Mouse (Mus musculus): ENCODE measurements around the gene Znhit2.

Znhit2 gene

GRCm38 (mm10) chr19:6068951-6069350 is 8.0 kb downstream of the Znhit2 start:
- ATAC-seq (ENCODE audit: insufficient number of reproducible peaks, low FRiP score, low TSS enrichment): no peak

DNA sequence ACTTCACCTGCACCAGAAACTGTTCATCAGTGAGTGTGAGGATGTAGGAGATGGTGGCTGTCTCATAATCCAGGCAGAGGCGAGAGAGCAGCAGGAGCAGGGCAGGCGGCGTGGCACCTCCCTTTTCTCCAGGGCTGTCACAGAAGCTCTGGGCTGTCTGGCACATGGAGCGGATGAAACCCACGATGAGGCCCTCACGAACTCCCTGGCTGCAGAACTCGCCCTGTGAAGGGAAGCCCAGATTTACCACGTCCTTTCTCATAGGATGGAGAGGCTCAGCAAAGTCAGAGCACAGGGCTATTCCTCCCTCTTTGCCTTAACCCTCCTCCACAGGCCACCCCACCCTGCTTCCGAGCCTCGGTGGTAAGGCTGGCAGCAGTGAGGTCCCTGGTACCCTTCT is 8.9 kb downstream of the Znhit2 start:
- no peak for ATAC-seq (ENCODE audit: insufficient number of reproducible peaks, low FRiP score, low TSS enrichment)

DNA sequence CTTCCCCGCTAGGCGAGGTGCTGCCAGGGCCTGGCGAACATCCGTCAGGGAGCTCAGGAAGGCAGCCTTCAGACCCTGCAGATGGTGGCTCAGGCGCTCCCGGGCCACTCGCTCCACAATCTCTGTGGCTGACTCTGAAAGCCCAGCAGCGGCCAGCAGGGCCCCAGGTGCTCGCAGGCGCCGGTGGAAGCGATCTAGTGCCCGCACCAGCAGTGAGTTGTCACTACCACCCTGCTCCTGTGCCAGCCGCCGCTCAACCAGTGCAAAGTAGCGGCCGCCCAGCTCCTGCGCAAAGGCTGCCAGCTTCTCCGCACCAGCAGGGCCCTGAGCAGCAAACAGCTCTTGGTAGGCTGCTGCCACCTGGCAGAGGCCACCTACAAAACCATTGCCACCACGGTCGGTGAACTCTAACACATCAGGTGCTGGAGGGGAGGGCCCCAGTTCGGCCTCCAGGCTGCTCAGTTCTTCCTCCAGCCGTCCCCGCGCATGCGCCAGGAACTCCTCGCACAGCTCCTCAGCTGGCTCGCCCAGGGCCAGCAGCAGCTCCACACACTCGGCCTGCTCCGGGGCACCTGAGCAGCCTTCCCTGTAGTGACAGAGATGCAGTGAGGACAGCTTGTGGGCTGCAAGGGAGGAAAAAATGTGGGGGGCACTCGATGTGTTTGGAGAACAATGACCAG is 9.7 kb downstream of the Znhit2 start:
- no peak for ATAC-seq (ENCODE audit: insufficient number of reproducible peaks, low FRiP score, low TSS enrichment)

- no peak for ATAC-seq (ENCODE audit: insufficient number of reproducible peaks, low FRiP score, low TSS enrichment)
Measured at GRCm38 (mm10) chr19:6071261-6071660, 10.3 kb downstream of the Znhit2 start.

DNA sequence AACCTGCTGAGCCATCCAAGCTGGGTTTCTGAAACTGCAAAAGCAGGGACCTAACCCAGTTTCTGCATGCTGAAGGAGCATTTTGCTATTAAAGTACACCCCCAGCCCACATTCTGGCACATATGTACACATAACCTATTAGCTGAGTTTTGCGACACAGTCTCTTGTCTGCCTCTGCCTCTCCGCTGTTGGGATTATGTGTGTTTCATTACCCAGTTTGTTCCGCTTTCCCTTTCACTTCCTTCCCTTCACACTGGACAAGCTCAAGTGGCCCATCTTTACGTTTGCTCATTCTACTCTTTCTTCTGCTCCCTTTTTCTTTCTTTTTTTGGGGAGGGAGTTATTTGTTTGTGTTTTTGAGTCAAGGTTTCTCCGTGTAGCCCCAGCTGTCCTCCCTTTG is 12.9 kb downstream of the Znhit2 start:
- no peak for ATAC-seq (ENCODE audit: insufficient number of reproducible peaks, low FRiP score, low TSS enrichment)

DNA sequence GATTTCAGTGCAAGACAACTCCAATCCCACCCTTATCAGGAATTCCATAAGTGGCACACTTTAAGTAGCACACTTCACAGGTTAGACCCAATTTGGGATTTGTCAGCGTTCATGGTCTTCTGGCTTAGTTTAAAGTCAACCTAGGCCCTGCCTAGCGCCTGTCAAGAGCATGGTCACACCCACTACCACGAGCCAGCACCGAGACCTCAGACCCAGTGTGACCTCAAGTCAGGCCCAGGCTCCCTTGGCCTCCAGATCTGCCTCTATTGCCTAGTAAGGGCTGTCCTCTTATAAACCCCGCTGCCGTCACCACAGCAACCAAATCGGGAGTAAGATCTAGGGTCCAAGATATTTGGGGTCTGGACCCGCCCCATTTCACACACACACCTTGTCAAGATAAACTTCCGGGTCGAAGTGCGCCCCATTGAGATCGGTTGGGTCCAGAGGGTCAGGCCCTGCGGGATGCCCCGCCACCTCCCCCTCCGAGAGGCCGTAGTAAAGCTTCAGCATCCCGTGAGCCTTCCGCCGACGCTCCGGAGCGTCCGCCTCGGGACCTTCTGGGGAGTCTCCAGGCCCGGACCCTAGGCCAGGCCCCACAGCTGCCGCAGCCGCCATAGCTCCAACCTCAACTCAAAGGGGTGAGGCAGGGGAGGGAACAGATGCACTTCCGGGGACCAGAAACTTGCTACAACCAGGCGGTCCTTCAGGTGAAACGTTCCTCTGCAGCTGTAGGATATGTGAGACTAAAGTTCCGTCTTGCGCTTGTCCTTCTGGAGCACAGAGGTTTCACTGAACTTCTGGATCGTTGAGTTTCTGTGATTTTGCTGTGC is 15.8 kb downstream of the Znhit2 start, which contains the start of gene Vps51:
TSS of gene Vps51 (minus strand) at position 668 of the 830 bp plus-strand sequence.
- ATAC-seq (ENCODE audit: insufficient number of reproducible peaks, low FRiP score, low TSS enrichment): peak; percentile 79; the same call in 1 of the 2 replicates

DNA sequence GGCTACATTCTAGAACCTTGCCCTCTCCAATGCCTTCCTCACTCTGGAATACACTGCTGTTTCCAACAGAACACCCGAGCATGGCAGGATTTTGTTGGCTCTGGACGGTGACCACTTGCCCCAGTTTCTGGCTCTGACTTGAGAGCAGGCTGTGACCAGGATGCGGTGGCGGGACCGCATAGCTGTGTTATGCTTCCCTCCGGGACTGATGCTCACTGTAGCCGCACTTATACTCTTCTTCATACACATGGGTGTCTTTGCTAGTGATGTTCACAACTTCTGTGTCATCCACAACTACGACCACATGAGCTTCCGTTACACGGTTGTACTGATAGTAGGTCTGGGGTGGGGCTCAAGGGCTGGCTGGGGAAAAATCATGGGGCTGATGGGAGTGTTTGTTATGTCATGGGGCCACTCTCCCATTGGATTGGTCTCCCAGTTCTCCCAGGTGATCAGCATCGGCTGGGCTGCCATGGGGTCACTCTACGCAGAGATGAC is 19.0 kb downstream of the Znhit2 start, which contains the start of gene Tmem262:
TSS of gene Tmem262 (plus strand) at position 51 of the 498 bp plus-strand sequence.
- no peak for ATAC-seq (ENCODE audit: insufficient number of reproducible peaks, low FRiP score, low TSS enrichment)

DNA sequence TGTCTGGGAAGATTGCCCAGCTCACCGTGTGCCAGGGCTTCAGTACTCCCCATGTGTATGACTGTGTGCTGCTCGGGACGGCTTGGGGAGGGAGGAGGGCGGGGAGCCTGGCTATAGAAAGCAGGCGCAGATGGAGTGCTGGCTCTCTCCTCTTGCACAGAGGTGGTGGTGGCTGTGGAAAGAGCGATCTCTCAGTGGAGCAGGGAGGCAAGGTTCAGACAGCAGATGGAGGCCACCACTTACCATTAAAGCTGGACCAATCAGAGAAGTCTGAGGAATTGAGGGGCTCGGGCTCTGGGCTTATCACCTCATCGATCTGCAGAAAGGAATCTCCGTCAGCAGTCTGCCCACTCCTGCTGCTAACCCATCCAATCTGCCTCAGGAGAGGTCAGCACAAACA is 21.2 kb downstream of the Znhit2 start, which contains the start of gene Gm28374:
TSS of gene Gm28374 (minus strand) at position 101 of the 400 bp plus-strand sequence.
- ATAC-seq (ENCODE audit: insufficient number of reproducible peaks, low FRiP score, low TSS enrichment): no peak

DNA sequence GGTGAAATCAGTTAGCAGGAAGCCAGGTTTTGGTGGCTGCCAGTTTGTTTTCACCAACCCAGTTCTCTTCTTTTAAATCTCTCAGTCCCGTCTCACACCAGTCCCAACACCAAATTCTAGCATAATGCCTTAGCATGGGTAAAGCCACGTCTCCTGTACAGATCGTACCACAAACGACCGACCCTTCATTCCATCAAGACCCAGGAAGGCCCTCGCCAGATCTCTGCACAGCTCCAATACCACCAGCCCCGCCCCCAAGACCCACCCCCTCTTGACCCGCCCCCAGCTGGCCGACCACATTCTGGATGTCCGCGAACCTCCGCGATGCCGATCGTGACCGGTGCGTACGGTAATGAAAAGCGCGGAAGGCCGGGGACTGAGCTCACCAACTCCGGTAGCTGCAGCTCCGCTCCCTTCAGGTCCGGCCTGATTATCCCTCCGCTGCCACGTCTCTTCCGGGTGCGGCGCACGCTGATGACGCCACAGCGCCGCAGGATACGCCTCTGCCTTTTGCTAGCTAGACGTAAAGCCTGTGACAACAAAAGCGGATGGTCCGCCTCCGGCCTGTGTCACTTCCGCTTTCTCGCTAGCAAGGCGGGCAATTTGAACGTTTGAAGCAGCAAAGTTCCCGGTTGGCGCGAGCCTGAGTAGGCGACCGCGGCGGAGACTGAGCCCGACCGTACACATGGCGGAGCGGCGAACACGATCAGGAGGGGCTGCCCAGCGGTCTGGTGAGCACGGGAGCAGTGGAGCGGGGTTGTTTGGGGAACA is 23.7 kb downstream of the Znhit2 start, which contains the start of the genes Zfpl1 and Cdca5:
TSS of gene Zfpl1 (minus strand) at position 479 of the 771 bp plus-strand sequence.
TSS of gene Cdca5 (plus strand) at position 506 of the 771 bp plus-strand sequence.
- ATAC-seq (ENCODE audit: insufficient number of reproducible peaks, low FRiP score, low TSS enrichment): peak; percentile 76; the same call in 1 of the 2 replicates

DNA sequence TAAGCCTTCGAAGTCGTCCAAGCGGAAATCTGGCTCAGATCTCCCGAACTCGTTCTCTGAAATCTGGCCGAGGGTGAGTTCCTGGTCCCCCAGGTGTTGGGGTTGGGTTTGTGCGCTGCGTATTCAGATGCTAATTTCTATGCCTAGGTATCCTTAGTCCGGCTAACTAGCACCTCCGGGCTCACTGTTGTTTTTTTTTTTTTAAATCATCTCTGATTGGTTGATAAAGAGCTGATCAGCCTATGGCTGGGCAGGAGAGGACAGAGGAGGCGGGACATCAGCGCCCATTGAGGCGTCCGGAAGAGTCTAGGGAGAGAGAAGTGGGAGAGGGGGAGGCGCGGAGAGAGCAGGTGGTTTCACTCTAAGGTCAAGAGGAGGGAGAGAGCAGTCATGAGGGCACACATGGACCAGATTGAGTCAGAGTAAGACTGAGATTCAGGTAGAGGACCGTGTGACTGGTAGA is 24.5 kb downstream of the Znhit2 start:
- ATAC-seq (ENCODE audit: insufficient number of reproducible peaks, low FRiP score, low TSS enrichment): no peak

- ATAC-seq (ENCODE audit: insufficient number of reproducible peaks, low FRiP score, low TSS enrichment): no peak
Measured at GRCm38 (mm10) chr19:6088841-6089240, 27.8 kb downstream of the Znhit2 start.

DNA sequence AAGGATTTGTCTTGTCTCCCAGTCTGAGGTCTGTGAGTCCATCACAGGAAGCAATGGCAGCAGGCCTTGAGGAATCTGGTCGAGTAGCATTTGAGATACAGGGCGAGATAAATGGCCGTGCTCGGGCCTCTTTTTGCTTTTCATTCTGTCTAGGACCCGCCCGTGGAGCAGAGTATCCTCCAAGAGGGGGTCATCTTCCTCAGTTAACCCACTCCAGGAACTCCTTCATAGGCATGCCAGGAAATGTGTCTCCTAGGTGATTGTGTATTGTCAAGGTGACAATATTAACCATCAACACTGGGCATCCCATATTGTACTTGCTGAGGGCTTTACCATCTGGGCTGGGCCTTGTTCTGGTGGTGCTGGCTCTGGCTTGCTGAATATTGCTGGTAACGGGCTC is 33.1 kb downstream of the Znhit2 start, which contains the start of gene AC131692.1:
TSS of gene AC131692.1 (plus strand) at position 301 of the 400 bp plus-strand sequence.
- no peak for ATAC-seq (ENCODE audit: insufficient number of reproducible peaks, low FRiP score, low TSS enrichment)

DNA sequence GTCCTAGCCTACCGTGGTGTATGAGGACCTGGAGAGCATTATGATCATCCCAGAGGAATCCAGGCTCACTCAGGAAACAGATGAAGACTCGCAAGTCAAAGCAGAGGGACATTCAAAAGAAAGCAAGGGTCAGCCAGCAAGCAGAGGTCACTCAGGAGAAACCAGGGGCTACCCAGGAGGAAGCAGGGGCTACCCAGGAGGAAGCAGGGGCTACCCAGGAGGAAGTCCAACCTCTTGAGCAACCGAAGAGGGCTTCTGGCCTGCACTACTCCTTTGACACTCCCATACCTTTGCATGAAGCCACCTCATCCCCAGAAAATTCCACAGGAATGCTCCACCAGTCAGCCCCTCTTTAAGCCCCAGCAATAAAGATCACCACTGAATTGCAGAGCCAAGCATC is 36.9 kb downstream of the Znhit2 start:
- ATAC-seq (ENCODE audit: insufficient number of reproducible peaks, low FRiP score, low TSS enrichment): no peak

DNA sequence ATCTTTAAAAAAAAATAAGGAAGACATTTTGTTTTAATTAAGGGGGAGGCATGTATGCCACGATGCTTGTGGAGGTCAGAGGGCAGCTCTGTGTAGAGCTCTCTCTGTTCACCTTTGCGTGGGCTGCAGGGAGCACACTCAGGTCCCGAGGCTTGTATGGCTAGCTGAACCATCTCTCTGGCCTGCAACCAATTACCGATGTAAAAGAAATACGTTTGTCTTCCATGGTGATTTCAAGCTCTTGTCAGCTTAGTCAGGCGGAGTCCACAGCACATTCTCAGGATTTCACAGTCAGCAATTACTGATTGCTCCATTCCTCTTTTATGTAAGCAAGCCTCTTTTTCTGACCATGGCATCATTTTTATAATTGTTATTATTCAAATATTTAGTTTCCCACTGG is 40.2 kb downstream of the Znhit2 start:
- no peak for ATAC-seq (ENCODE audit: insufficient number of reproducible peaks, low FRiP score, low TSS enrichment)

DNA sequence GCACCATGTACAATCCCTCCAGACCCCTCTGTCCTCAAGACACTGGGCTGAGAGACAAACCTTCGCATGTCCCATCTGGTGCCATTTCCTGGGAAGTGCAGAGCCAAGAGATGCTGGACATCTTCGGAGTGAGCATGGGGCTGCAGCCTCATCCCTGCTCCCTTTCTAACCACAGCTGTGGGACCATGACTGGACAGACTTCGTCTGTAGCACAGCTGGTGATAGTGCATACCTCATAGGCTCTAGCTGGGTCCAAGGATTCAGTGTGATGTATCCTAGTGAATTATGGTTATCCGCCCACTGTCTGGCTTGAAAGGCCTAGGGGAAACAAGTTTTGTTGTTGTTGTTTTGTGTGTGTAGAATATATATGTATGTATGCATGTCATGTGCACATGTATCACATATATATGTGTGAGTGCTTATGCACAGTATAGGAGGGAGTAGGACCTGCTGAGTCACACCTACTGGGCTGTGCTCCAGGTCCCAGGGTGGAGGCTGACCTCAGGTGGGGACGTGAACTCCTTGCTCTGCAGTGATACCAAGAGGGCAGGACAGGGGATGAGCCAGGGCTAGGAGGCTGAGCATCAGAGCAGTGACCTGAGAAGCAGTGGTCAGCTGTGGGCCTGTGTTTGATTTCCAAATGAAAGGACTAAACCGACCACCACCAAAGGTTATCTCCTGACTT is 41.3 kb downstream of the Znhit2 start:
- ATAC-seq (ENCODE audit: insufficient number of reproducible peaks, low FRiP score, low TSS enrichment): no peak

DNA sequence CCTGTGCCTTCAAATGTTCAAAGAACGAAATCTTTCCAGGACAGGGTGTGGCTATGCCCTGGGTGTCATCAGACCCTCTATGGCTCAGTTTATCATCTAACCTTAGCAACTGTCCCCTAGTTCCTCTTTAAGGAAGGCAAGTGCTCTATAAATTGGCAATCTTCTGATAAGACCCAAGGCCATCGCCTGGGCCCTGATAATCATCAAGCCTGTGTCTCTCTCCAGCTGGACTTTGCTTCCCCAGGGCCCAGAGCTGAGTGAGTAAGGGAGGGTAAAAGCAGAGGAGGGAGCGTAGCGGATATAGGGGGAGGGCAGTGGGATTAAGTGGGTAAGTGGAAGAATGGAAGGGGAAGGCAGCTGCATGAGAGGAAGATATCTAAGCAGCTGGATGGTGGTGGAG is 43.5 kb downstream of the Znhit2 start:
- ATAC-seq (ENCODE audit: insufficient number of reproducible peaks, low FRiP score, low TSS enrichment): no peak

GRCm38 (mm10) chr19:6105586-6105985 is 44.6 kb downstream of the Znhit2 start, which contains the start of gene Naaladl1:
Gene Naaladl1 (plus strand): TSS chr19:6105782.
- no peak for ATAC-seq (ENCODE audit: insufficient number of reproducible peaks, low FRiP score, low TSS enrichment)

Data from cerebellum, adult (tissue).